Mouse (Mus musculus) neutrophil, adult 5-6 weeks (primary cell): ENCODE data around the gene Trim33. TPM values are rescaled to one million over a fixed set of nuclear protein-coding genes. Genes with fewer than 3 reads are reported as not detected.

Experiments used
- ATAC-seq: fragments of 151-379, 151-347 bp; 2 replicates; pipeline ENCODE4 v1.8.0; 2017; ENCODE audit warnings: mild to moderate bottlenecking, moderate TSS enrichment; ENCODE audit not compliant: insufficient number of reproducible peaks, poor library complexity, low FRiP score, severe bottlenecking; ENCODE audit errors: extremely low read depth
- total RNA-seq: library from RNA; stranded (forward); fragments of 200-1000 nt; gene quantifications from 2 replicates; pipeline ENCODE4 v1.2.3, GENCODE M21; 2017

Gene Trim33
- 130 and 140 TPM in 2 replicates for total RNA-seq

GRCm38 (mm10) chr3:103279182-103280149, at the start of gene Trim33:
Gene Trim33 (plus strand): TSS chr3:103279293.
- ATAC-seq = peak; percentile 60

DNA sequence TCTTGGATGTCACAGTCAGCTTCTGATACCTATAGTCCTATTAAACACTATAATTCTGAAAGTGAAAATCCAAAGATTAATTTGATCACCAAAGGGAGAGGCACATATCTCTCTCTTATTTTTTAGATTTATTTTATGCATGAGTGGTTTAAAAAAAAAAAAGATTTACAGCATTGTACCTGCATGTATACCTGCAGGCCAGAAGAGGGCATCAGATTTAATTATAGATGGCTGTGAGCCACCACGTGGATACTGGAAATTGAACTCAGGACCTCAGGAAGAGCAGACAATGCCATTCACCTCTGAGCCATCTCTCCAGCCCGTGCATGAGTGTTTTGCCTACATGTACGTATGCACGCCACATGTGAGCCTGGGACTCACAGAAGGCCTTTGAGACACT, 46.7 kb upstream of the Trim33 start:
- no peak for ATAC-seq

DNA sequence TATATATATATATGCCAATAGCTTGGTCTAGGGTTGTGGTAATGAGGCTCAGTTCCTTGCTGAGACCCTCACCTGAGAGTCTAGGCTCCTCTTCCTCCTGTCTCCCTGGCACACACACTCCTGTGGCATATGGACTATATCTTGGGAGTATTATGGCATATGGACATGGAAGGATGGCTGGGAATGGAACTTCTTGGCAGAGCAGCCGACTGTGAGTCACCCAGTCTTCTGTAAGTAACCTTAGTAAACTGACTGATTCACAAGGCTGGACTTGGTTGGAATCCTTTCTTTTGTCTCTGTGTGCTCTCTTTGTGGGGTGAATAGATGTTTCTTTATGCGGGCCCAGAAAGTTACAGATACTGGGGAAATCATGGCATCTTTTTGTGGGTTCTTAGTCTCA, 37.6 kb upstream of the Trim33 start:
- ATAC-seq = no peak

DNA sequence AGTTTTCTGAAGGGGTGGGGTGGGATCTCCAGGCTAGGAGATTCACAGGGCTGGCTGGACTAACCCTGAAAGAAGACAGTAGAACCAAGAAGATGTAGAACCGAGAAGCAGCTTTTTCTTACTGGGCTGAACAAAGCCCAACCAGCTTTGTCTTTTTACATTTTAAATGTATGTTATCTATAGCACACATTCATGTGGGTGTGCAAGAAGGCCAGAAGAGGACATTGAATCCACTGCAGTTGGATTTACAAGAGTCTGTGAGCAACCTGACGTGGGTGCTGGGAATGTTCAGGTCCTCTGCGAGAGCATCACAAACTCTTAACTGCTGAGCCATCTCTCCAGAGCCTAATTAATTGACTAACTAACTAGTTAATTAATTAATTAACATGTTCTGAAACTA, 36.9 kb upstream of the Trim33 start:
- no peak for ATAC-seq

DNA sequence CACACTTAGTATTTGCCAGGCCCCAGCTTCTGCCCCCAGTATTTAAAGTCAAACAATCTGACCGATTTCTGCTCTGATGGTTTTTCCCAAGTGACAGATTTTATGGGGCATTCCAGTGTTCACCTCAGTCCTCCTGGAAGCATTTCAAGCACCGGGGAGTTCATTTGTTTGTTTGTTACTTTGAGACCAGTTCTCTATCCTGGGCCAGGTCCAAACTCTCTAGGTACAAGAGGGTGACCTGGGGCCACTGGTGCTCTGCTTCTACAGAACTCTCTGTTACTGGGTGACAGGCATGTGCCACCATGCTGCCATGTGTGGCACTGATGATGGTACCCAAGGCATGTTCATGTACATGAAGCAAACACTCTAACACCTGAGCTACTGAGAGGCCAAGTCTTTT, 35.6 kb upstream of the Trim33 start:
- no peak for ATAC-seq

GRCm38 (mm10) chr3:103246627-103247260, 32.3 kb upstream of the Trim33 start:
- no peak for ATAC-seq

GRCm38 (mm10) chr3:103256089-103256819, 22.8 kb upstream of the Trim33 start:
- no peak for ATAC-seq

DNA sequence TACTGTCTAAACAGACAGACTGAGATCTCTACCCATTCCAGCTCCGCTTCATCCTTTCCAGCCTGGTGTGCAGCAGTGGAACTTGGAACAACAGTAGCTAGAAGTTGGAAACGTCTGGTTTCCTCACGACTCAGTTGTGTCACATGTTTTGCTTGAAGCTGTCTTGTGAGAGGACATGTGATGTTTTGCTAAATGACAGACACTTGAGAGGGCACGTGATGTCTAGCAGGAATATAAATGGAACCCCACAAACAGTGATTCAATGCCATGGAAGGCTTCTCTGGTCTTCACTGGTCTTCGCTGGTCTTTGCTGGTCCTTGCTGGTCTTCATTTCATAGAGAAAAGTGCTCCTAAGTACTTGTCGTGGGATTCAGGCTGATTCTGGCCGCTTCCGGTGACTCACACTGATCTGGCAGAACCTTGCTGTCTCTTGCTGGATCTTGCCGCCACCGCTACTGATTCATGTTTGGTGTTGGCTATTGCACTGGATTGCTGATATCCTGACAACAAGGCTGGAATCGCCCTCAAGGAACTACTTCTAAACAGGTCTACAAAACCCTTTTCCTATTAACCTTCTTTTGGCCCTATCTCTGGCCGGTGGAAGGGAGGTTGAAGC, 16.2 kb upstream of the Trim33 start:
- no peak for ATAC-seq

- ATAC-seq = peak; percentile 73
Observed at GRCm38 (mm10) chr3:103278561-103279181, 422 bp upstream of the Trim33 start.

GRCm38 (mm10) chr3:103280241-103280761, 1.2 kb downstream of the Trim33 start:
- no peak for ATAC-seq

DNA sequence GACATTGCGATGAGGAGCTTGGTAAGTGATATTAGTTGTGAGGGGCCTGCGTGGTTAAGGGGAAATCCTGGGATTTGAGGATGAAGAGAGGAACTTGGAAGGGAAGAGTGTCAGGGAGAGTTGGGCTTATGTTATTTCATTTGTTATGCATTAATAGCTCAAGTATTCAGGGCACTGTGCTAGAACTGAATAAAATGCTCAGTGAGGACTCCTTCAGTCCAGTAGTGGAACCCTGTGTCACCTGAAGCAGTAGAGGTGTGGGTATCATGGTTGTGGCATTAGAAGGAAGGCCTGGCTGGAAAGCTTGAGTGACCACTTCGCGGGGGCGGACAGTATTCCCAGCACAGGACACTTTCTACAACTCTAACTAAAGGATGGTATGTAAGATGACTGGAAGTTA, 1.8 kb downstream of the Trim33 start:
- ATAC-seq = no peak

- ATAC-seq = no peak
Observed at GRCm38 (mm10) chr3:103288761-103289160, 9.7 kb downstream of the Trim33 start.

GRCm38 (mm10) chr3:103291087-103291486, 12.0 kb downstream of the Trim33 start:
- ATAC-seq = no peak

DNA sequence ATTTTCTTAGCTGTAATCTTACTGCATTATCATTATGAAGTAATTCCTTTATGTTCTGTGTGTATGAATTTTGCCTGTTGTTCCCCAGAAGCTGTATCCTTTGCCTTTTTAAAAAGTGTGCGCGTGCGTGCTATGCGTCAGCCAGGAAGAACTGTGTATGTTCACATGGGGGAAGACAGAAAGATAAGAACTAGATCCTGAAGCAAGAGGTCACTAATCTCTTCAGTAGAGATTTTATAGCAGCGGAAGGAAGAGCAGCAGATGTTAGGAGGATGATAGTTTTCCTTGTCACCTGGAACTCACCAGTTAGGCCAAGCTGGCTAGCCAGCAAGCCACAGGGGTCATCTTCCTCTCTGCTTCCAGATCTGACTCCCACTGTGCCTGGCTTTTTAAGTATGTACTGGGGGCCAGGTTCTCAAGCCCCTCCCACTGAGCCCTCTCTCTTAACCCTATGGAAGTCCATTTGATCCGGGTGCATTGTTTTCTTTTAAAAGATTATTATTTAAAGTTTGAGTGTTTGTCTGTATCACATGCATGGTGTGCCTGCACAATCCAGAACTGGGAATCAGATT, 26.4 kb downstream of the Trim33 start:
- ATAC-seq = no peak

GRCm38 (mm10) chr3:103309252-103309651, 30.2 kb downstream of the Trim33 start:
- no peak for ATAC-seq

GRCm38 (mm10) chr3:103309750-103310149, 30.7 kb downstream of the Trim33 start:
- ATAC-seq = no peak

DNA sequence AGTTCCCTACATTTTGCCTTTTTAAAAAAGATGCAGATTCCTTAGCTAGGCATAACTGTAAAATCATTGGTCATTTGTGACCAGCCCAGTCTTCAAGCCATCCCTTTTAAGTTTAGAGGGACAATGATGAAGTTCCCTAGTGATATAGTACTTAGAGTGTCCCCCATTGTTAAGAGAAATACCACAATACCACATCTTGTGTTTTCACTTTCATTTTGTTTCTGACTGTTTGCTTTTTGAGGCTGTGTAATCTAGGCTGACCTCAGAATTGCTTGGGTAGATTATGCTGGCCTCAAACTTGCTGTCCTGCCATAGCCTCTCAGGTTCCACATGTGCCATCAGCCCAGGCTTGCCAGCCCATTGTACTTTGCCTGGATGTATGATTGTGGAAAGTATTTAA, 35.2 kb downstream of the Trim33 start:
- no peak for ATAC-seq

- ATAC-seq = no peak
Observed at GRCm38 (mm10) chr3:103335371-103335770, 56.3 kb downstream of the Trim33 start.
